Mouse (Mus musculus): ENCODE measurements around the gene Smim5. TPM values are rescaled to one million over a fixed set of nuclear protein-coding genes. Genes with fewer than 3 reads are reported as not detected.
A peak's percentile ranks its signal among the peaks of the same experiment; 100 is the strongest.

Smim5 gene
- total RNA-seq, 2 experiments from 2014 or later, result 0.33 TPM; not detected in 1

GRCm38 (mm10) chr11:115892213-115892612 lies 7.6 kb upstream of the Smim5 start:
- intact Hi-C loops (cut with DNase I), result no loop called here
- no peak for DNase-seq (ENCODE audit: low spot score in 2 of 2)

GRCm38 (mm10) chr11:115893071-115893470 lies 6.7 kb upstream of the Smim5 start:
- DNase-seq (ENCODE audit: low spot score in 2 of 2), result no peak
- intact Hi-C loops (cut with DNase I), result no loop called here

- DNase-seq (ENCODE audit: low spot score in 2 of 2), result no peak
- intact Hi-C loops (cut with DNase I), result no loop called here
These were observed 4.8 kb upstream of the Smim5 start for GRCm38 (mm10) chr11:115894755-115895520.

GRCm38 (mm10) chr11:115898446-115898845 lies 1.3 kb upstream of the Smim5 start:
- intact Hi-C loops (cut with DNase I), result no loop called here

GRCm38 (mm10) chr11:115898886-115899285 lies 880 bp upstream of the Smim5 start:
- peak; percentile 42 to 78 for DNase-seq (ENCODE audit: low spot score in 2 of 2)
- intact Hi-C loops (cut with DNase I), result no loop called here

More at GRCm38 (mm10) chr11:115898446-115898845, 1.3 kb upstream of the Smim5 start:
- no peak for DNase-seq (ENCODE audit: low spot score in 2 of 2)

- intact Hi-C loops (cut with DNase I), result no loop called here
- DNase-seq (ENCODE audit: low spot score in 2 of 2), result no peak
These were observed 983 bp downstream of the Smim5 start for GRCm38 (mm10) chr11:115900561-115901337.

GRCm38 (mm10) chr11:115901338-115902161 lies 1.8 kb downstream of the Smim5 start:
- no peak for DNase-seq (ENCODE audit: low spot score in 2 of 2)
- intact Hi-C loops (cut with DNase I), result no loop called here

GRCm38 (mm10) chr11:115902177-115902576 lies 2.4 kb downstream of the Smim5 start:
- DNase-seq (ENCODE audit: low spot score in 2 of 2), result no peak
- intact Hi-C loops (cut with DNase I), result no loop called here

- intact Hi-C loops (cut with DNase I), result no loop called here
- DNase-seq (ENCODE audit: low spot score in 2 of 2), result peak in 1 of 2 experiments; percentile 54
These were observed 3.1 kb downstream of the Smim5 start for GRCm38 (mm10) chr11:115902831-115903230.

- intact Hi-C loops (cut with DNase I), result no loop called here
- DNase-seq (ENCODE audit: low spot score in 2 of 2), result no peak
These were observed 3.8 kb downstream of the Smim5 start for GRCm38 (mm10) chr11:115903384-115904230.

GRCm38 (mm10) chr11:115904231-115904955 lies 4.6 kb downstream of the Smim5 start:
- intact Hi-C loops (cut with DNase I), result no loop called here
- DNase-seq (ENCODE audit: low spot score in 2 of 2), result no peak

- intact Hi-C loops (cut with DNase I), result no loop called here
- peak in 1 of 2 experiments; percentile 24 for DNase-seq (ENCODE audit: low spot score in 2 of 2)
These were observed 5.4 kb downstream of the Smim5 start for GRCm38 (mm10) chr11:115904956-115905790.

- no peak for DNase-seq (ENCODE audit: low spot score in 2 of 2)
- intact Hi-C loops (cut with DNase I), result no loop called here
These were observed 6.3 kb downstream of the Smim5 start for GRCm38 (mm10) chr11:115906116-115906515.

- no peak for DNase-seq (ENCODE audit: low spot score in 2 of 2)
- intact Hi-C loops (cut with DNase I), result no loop called here
These were observed 6.8 kb downstream of the Smim5 start for GRCm38 (mm10) chr11:115906521-115906920.

GRCm38 (mm10) chr11:115911134-115911561 lies 11.4 kb downstream of the Smim5 start:
- intact Hi-C loops (cut with DNase I), result no loop called here
- no peak for DNase-seq (ENCODE audit: low spot score in 2 of 2)

GRCm38 (mm10) chr11:115911632-115912376 lies 12.0 kb downstream of the Smim5 start, which contains the start of gene Smim6:
TSS of gene Smim6 (plus strand) at chr11:115912017.
- intact Hi-C loops (cut with DNase I), result no loop called here
- no peak for DNase-seq (ENCODE audit: low spot score in 2 of 2)

- DNase-seq (ENCODE audit: low spot score in 2 of 2), result no peak
- intact Hi-C loops (cut with DNase I), result no loop called here
These were observed 16.8 kb downstream of the Smim5 start for GRCm38 (mm10) chr11:115916579-115916978.
